Mouse (Mus musculus) cerebellum, adult 2 months (tissue): ENCODE measurements at regions not wholly inside any gene's neighbourhood (a gene's known extent, or its start where the extent isn't known, plus 50 kb on each side); places are given as distances from the start of the nearest gene placed in this dataset.

Source experiments
- DNase-seq, 2 experiments: peaks; one replicate each; pipeline ENCODE4 v3.0.0; 2021
- H3K27ac ChIP-seq: fragments of 200-500 bp; 2 replicates; pipeline ENCODE4 v1.5.1; 2012; ENCODE audit warnings: low read length, control low read depth, inconsistent platforms; ENCODE audit not compliant: insufficient read depth
- H3K27me3 ChIP-seq: fragments of 200-500 bp; 2 replicates; pipeline ENCODE4 v1.6.1; 2012; ENCODE audit warnings: inconsistent platforms, mild to moderate bottlenecking, low read length, moderate library complexity; ENCODE audit not compliant: control insufficient read depth, insufficient read depth
- H3K4me1 ChIP-seq: fragments of 200-500 bp; 2 replicates; pipeline ENCODE4 v1.6.1; 2011; ENCODE audit warnings: low read length; ENCODE audit not compliant: control insufficient read depth, insufficient read depth
- H3K4me3 ChIP-seq: fragments of 200-500 bp; replicated peaks from 2 replicates; pipeline ENCODE3; 2011; ENCODE audit warnings: mild to moderate bottlenecking, low read depth, low read length, control low read depth; ENCODE audit not compliant: insufficient read depth
- CTCF ChIP-seq: fragments of 200-500 bp; IDR thresholded peaks from 2 replicates; pipeline ENCODE4 v1.5.1; 2011; ENCODE audit warnings: low read depth, mild to moderate bottlenecking, control low read depth, low read length, moderate library complexity, borderline replicate concordance; ENCODE audit not compliant: insufficient read depth
- POLR2A ChIP-seq: fragments of 200-500 bp; IDR thresholded peaks from 2 replicates; pipeline ENCODE4 v1.6.1; 2011; ENCODE audit warnings: low read length, control low read depth, borderline replicate concordance; ENCODE audit not compliant: insufficient read depth
- WGBS: fragments of 180-500 bp; shearing (Covaris S2); methylation state at CpG from one replicate; pipeline ENCODE4 v1.1.7; 2018; 5-methylcytosine and 5-hydroxymethylcytosine counted together

DNA sequence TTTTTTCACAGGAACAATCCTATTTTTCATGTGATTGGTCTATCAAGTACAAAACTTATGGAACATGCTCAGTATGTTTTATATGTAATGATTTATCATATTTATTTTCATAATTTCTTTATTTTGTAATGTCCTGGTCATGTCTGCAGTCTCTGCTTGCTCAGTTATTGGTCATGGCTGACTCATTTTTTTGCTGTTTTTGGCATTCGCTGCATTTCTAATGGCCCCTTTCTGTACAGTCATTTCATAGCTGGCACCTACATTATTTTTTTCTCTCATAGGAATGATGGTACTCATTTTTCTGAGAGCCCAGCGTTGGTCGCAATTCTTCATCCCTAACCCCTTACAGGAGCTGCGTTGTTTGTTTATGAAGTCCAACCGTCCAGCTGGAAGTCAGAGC lies 136.5 kb upstream of the Fam92a start:
- WGBS = 94% methylated on average over 5 of the region's 5 CpGs
- TF ChIP-seq CTCF = no peak
- TF ChIP-seq POLR2A = no peak
- no peak overlapping the region for H3K27ac ChIP-seq

DNA sequence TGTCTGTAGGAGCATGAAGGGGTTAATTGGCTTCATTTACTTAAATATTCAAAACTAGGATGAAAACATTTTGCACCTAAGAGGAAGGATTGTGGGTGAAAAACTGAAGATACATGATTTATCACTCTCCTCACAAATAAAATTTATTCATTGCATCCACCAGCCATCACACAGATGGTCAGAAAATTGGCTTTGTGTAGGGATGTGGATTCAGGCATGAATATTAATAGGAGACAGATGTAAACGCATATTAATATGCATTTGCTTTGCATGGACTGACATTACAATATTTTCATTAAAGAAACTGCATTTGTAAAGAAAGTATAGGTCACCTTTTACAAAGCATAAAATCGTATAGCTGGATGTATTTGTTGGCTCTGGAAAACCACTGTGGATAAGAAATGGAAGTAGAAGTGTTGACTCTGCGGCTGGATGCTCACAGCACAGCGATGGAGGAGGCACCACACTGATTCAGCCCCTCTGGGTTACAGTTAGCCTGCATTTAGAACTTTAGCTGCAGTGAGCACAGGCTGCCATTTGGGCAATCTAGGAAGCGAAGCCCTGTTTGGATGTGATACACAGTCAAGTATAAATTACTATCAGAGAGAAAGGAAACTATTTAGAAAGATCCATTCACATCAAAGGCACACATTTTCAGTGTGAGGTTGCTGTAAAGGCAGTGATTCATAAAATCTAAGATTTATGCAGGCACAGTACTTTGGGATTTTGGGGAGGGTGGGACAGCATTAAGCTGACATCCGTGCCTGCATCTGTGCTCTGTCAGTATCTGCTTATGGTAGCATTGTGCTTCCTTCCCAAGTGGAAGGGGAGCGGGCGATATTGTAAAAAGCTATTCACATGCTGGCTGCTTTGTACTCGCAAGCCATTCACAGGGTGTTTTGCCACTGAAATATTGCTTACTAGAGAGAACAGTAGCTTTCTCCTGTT lies 135.1 kb upstream of the Fam92a start:
- Histone ChIP-seq H3K4me1 (no peaks in the 10 kb centered on the region), H3K27me3 (no peaks in the 10 kb centered on the region), H3K4me3 (no peak overlapping the region), H3K27ac (no peak overlapping the region)
- no peak for DNase-seq
- TF ChIP-seq CTCF (no peak), POLR2A (no peak)
- WGBS = 33% methylated on average over 9 of the region's 9 CpGs

More for the DNA sequence above, 136.5 kb upstream of the Fam92a start:
- Histone ChIP-seq H3K4me3 (no peak overlapping the region), H3K4me1 (no peaks in the 10 kb centered on the region), H3K27me3 (no peaks in the 10 kb centered on the region)
- no peak for DNase-seq

DNA sequence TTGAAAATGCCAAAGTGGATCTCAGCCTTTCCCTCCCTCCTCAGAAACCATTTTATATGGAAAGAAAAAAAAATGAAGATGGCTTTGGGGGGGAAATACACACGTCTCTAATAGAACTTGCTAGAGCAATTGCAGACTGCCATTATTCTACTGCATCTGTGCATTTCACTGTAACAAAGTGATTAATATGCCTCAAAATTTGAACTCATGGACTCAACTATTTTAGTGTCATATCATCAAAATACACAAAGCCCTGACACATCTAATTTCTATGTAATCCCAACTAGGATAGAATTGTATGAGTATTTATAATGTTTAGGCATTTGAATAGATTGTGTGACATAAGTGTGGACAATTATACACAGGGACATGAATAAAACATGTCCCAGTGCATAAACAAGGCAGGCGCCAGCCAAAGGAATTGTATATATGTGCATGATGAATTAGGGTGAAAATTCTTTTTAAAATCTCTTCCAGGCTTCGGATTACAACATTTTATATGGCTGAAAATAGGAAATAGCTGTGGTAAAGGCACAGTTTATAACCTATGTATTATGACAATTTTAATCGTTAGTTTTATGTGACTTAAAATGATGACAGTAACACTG lies 115.4 kb upstream of the Fam92a start:
- TF ChIP-seq POLR2A (no peak), CTCF (no peak)
- Histone ChIP-seq H3K4me3 (no peak overlapping the region), H3K4me1 (no peaks in the 10 kb centered on the region), H3K27me3 (no peaks in the 10 kb centered on the region), H3K27ac (no peak overlapping the region)
- DNase-seq = no peak
- 76% methylated on average over 4 of the region's 4 CpGs for WGBS

DNA sequence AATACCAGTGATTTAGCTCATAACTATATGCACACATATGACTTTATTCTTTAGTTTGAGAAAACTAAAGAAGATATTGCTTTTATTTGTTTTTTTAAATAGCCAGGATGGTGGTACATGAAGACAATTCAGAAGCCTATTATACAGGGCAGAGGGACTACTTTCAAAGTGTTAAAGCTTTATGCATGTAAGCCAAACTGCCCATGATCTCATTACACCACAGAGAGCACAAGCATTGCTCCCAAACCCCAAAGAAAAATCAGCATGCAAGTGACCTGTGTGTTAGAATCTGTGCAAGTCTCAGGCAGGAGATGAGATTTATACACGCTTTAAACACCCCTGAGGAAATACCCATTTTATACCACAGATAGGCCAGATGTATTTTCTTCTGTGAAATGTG lies 114.6 kb upstream of the Fam92a start:
- H3K4me3 ChIP-seq = no peak overlapping the region
- H3K27me3 ChIP-seq = no peaks in the 10 kb centered on the region
- TF ChIP-seq CTCF (no peak), POLR2A (no peak)
- 98% methylated on average over 1 of the region's 1 CpGs for WGBS
- H3K27ac ChIP-seq = no peak overlapping the region
- H3K4me1 ChIP-seq = no peaks in the 10 kb centered on the region
- DNase-seq = no peak

DNA sequence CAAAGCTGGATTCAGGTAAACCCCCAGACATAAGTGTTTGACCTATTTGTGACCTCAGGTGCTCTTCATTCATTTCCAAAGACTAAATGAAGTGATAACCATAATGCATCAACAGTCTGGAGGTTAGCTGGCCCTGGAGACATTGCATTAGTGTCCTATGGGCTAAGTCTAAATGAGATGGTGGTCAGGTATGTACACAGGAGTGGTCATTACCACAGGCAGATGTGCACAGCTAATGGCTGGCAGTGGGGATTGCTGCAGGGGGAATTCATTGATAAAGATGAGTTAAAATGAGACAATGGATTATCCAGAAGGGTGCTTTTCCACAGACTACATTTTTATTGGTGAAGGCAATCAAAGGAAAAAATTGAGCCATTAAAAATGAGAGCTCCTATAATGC lies 114.2 kb upstream of the Fam92a start:
- no peaks in the 10 kb centered on the region for H3K27me3 ChIP-seq
- no peak for DNase-seq
- H3K27ac ChIP-seq = no peak overlapping the region
- H3K4me3 ChIP-seq = no peak overlapping the region
- TF ChIP-seq POLR2A (no peak), CTCF (no peak)
- H3K4me1 ChIP-seq = no peaks in the 10 kb centered on the region

DNA sequence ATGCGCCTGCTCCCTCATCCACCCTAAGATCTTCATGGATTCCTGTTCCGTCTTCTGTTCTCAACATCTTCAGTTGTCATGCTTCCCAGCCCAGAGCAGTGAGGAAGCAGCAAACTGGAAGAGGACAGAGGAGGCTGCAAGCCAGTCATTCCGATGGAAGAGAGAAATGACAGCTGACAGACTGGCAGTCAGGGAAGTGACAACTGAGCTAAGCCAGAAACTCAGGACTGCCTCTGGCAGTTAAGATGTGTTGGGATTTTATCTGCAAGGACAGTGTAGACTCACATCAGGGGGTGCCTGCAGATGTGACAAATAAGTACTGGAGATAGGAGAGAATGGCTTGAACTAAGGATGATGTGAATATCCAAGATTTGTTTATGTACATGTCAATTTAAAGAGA lies 106.1 kb upstream of the Fam92a start:
- Histone ChIP-seq H3K27ac (no peak overlapping the region), H3K4me1 (no peaks in the 10 kb centered on the region), H3K4me3 (no peak overlapping the region), H3K27me3 (no peaks in the 10 kb centered on the region)
- TF ChIP-seq POLR2A (no peak), CTCF (no peak)
- WGBS = 69% methylated on average over 3 of the region's 3 CpGs
- DNase-seq = no peak

DNA sequence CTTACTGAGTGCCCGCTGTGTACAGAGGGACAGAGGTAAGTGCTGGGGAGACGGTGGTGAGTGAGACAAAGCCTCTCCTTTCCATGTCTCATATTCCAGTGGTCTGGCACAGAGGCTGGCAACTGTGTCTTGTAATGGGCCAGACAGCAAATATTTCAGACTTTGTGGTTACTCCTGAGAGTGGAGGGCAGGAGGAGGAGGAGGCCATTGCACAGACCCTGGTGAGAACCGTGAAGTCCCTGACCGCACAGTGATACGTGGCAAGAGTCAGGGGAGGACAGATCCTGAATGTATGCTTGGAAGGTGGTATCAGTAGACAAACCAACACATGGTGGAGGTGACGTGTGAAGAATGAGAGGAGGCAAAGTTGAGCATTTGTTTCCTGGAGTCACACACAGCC lies 101.6 kb upstream of the Fam92a start:
- Histone ChIP-seq H3K27me3 (no peaks in the 10 kb centered on the region), H3K27ac (no peak overlapping the region), H3K4me3 (no peak overlapping the region), H3K4me1 (no peaks in the 10 kb centered on the region)
- no peak for DNase-seq
- TF ChIP-seq CTCF (no peak), POLR2A (no peak)
- 83% methylated on average over 6 of the region's 6 CpGs for WGBS

DNA sequence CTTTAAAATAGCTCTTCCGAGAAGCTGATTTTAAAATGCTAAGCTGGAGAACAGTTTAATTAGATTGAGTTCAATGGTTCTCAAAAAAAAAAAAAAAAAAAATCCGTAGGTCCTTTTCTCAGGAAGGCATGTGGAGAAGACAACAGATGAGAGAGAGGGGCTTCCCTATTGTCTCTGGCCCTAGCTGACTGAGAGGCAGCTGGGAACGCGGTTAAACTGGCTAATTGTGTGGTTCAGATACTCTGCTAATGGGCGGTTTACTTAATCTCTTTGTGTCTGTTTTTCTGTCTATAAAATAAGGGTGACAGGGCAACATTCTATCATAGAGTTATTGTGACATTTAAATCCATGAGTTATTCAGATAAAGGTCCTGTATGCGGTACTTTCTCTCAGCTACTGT lies 101.1 kb upstream of the Fam92a start:
- TF ChIP-seq CTCF (no peak), POLR2A (no peak)
- Histone ChIP-seq H3K27me3 (no peaks in the 10 kb centered on the region), H3K27ac (no peak overlapping the region), H3K4me3 (no peak overlapping the region), H3K4me1 (no peaks in the 10 kb centered on the region)
- no peak for DNase-seq
- WGBS = 60% methylated on average over 6 of the region's 6 CpGs

DNA sequence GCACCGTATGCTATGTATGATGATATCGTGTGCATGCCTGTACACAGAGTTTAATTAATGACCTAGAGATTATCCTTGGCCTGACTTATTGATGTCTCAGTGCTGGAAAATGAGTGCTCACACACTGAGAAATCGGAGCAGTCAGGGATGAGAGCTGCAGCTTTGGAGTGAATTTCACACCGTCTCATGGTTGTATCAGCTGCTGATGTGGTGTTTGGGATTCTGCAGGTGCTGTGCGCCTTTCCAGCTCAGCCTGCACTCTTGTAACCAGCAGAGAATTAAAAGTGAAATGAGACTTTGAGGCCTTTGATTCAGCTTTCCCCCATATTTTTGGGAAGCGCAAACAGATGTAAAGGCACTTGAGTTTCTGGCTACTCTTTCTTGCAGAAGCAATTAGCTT lies 100.6 kb upstream of the Fam92a start:
- no peaks in the 10 kb centered on the region for H3K27me3 ChIP-seq
- no peak overlapping the region for H3K27ac ChIP-seq
- no peak for DNase-seq
- 84% methylated on average over 6 of the region's 6 CpGs for WGBS
- H3K4me1 ChIP-seq = no peaks in the 10 kb centered on the region
- no peak overlapping the region for H3K4me3 ChIP-seq
- TF ChIP-seq POLR2A = no peak
- no peak for TF ChIP-seq CTCF
